Mouse (Mus musculus): ENCODE data around the gene Cul9. TPM values are rescaled to one million over a fixed set of nuclear protein-coding genes. Genes with fewer than 3 reads are reported as not detected.
A peak's percentile ranks its signal among the peaks of the same experiment; 100 is the strongest.

Cul9 gene
- polyA plus RNA-seq, 1 experiment: 14.9 TPM

GRCm38 (mm10) chr17:46543661-46544060, 2.5 kb downstream of the Cul9 start:
- 93% methylated on average over 12 of the region's 12 CpGs for WGBS
- TF ChIP-seq CTCF (IDR thresholded peaks at IDR 0.05; ENCODE audit: control insufficient read depth, insufficient read depth, low read length): no peak
- no peak for TF ChIP-seq POLR2A (IDR thresholded peaks at IDR 0.05; ENCODE audit: borderline replicate concordance, control insufficient read depth, low read depth, low read length)

GRCm38 (mm10) chr17:46525579-46526307, 20.4 kb downstream of the Cul9 start:
- Histone ChIP-seq H3K4me3 (replicated peaks; ENCODE audit: control insufficient read depth, low read depth, low read length) (no peak overlapping the region), H3K27ac (ENCODE audit: control insufficient read depth, insufficient read depth, low read depth, low read length, poor library complexity) (no peak overlapping the region), H3K4me1 (ENCODE audit: control insufficient read depth, insufficient read depth, low read length) (no peaks in the 10 kb centered on the region; the same call in 1 of the 2 replicates)
- TF ChIP-seq POLR2A (IDR thresholded peaks at IDR 0.05; ENCODE audit: borderline replicate concordance, control insufficient read depth, low read depth, low read length): no peak
- TF ChIP-seq CTCF (IDR thresholded peaks at IDR 0.05; ENCODE audit: control insufficient read depth, insufficient read depth, low read length): peak; percentile 95
- WGBS: 53% methylated on average over 12 of the region's 12 CpGs

More at GRCm38 (mm10) chr17:46543661-46544060, 2.5 kb downstream of the Cul9 start:
- Histone ChIP-seq H3K27ac (ENCODE audit: control insufficient read depth, insufficient read depth, low read depth, low read length, poor library complexity) (no peak overlapping the region), H3K4me3 (replicated peaks; ENCODE audit: control insufficient read depth, low read depth, low read length) (no peak overlapping the region), H3K4me1 (ENCODE audit: control insufficient read depth, insufficient read depth, low read length) (no peaks in the 10 kb centered on the region)

- Histone ChIP-seq H3K4me3 (replicated peaks; ENCODE audit: control insufficient read depth, low read depth, low read length) (no peak overlapping the region), H3K27ac (ENCODE audit: control insufficient read depth, insufficient read depth, low read depth, low read length, poor library complexity) (no peak overlapping the region), H3K4me1 (ENCODE audit: control insufficient read depth, insufficient read depth, low read length) (no peaks in the 10 kb centered on the region; the same call in 1 of the 2 replicates)
- no peak for TF ChIP-seq CTCF (IDR thresholded peaks at IDR 0.05; ENCODE audit: control insufficient read depth, insufficient read depth, low read length)
- TF ChIP-seq POLR2A (IDR thresholded peaks at IDR 0.05; ENCODE audit: borderline replicate concordance, control insufficient read depth, low read depth, low read length): no peak
- 89% methylated on average over 10 of the region's 10 CpGs for WGBS
Observed at GRCm38 (mm10) chr17:46525065-46525464, 21.1 kb downstream of the Cul9 start.

GRCm38 (mm10) chr17:46521963-46522668, 24.1 kb downstream of the Cul9 start:
- H3K4me1 ChIP-seq (ENCODE audit: control insufficient read depth, insufficient read depth, low read length): no peaks in the 10 kb centered on the region; the same call in 1 of the 2 replicates
- no peak overlapping the region for H3K27ac ChIP-seq (ENCODE audit: control insufficient read depth, insufficient read depth, low read depth, low read length, poor library complexity)
- no peak for TF ChIP-seq POLR2A (IDR thresholded peaks at IDR 0.05; ENCODE audit: borderline replicate concordance, control insufficient read depth, low read depth, low read length)
- no peak for TF ChIP-seq CTCF (IDR thresholded peaks at IDR 0.05; ENCODE audit: control insufficient read depth, insufficient read depth, low read length)
- WGBS: 77% methylated on average over 24 of the region's 24 CpGs
- no peak overlapping the region for H3K4me3 ChIP-seq (replicated peaks; ENCODE audit: control insufficient read depth, low read depth, low read length)

GRCm38 (mm10) chr17:46521174-46521573, 25.0 kb downstream of the Cul9 start:
- no peak overlapping the region for H3K27ac ChIP-seq (ENCODE audit: control insufficient read depth, insufficient read depth, low read depth, low read length, poor library complexity)
- H3K4me1 ChIP-seq (ENCODE audit: control insufficient read depth, insufficient read depth, low read length): no peaks in the 10 kb centered on the region; the same call in 1 of the 2 replicates
- no peak overlapping the region for H3K4me3 ChIP-seq (replicated peaks; ENCODE audit: control insufficient read depth, low read depth, low read length)
- WGBS: 80% methylated on average over 9 of the region's 9 CpGs
- TF ChIP-seq POLR2A (IDR thresholded peaks at IDR 0.05; ENCODE audit: borderline replicate concordance, control insufficient read depth, low read depth, low read length) (no peak), CTCF (IDR thresholded peaks at IDR 0.05; ENCODE audit: control insufficient read depth, insufficient read depth, low read length) (no peak)

- Histone ChIP-seq H3K4me1 (ENCODE audit: control insufficient read depth, insufficient read depth, low read length) (no peaks in the 10 kb centered on the region; the same call in 1 of the 2 replicates), H3K27ac (ENCODE audit: control insufficient read depth, insufficient read depth, low read depth, low read length, poor library complexity) (no peak overlapping the region; the same call in 1 of the 2 replicates), H3K4me3 (replicated peaks; ENCODE audit: control insufficient read depth, low read depth, low read length) (no peak overlapping the region)
- WGBS: 32% methylated on average over 25 of the region's 25 CpGs
- TF ChIP-seq CTCF (IDR thresholded peaks at IDR 0.05; ENCODE audit: control insufficient read depth, insufficient read depth, low read length) (no peak), POLR2A (IDR thresholded peaks at IDR 0.05; ENCODE audit: borderline replicate concordance, control insufficient read depth, low read depth, low read length) (no peak)
Observed at GRCm38 (mm10) chr17:46520385-46520979, 25.7 kb downstream of the Cul9 start.

GRCm38 (mm10) chr17:46519971-46520370, 26.2 kb downstream of the Cul9 start:
- H3K4me1 ChIP-seq (ENCODE audit: control insufficient read depth, insufficient read depth, low read length): no peaks in the 10 kb centered on the region; the same call in 1 of the 2 replicates
- H3K27ac ChIP-seq (ENCODE audit: control insufficient read depth, insufficient read depth, low read depth, low read length, poor library complexity): no peak overlapping the region
- WGBS: 77% methylated on average over 10 of the region's 10 CpGs
- H3K4me3 ChIP-seq (replicated peaks; ENCODE audit: control insufficient read depth, low read depth, low read length): no peak overlapping the region
- TF ChIP-seq POLR2A (IDR thresholded peaks at IDR 0.05; ENCODE audit: borderline replicate concordance, control insufficient read depth, low read depth, low read length) (no peak), CTCF (IDR thresholded peaks at IDR 0.05; ENCODE audit: control insufficient read depth, insufficient read depth, low read length) (no peak)

- no peak for TF ChIP-seq POLR2A (IDR thresholded peaks at IDR 0.05; ENCODE audit: borderline replicate concordance, control insufficient read depth, low read depth, low read length)
- no peak for TF ChIP-seq CTCF (IDR thresholded peaks at IDR 0.05; ENCODE audit: control insufficient read depth, insufficient read depth, low read length)
- 72% methylated on average over 2 of the region's 2 CpGs for WGBS
- Histone ChIP-seq H3K27ac (ENCODE audit: control insufficient read depth, insufficient read depth, low read depth, low read length, poor library complexity) (no peak overlapping the region), H3K4me1 (ENCODE audit: control insufficient read depth, insufficient read depth, low read length) (no peaks in the 10 kb centered on the region), H3K4me3 (replicated peaks; ENCODE audit: control insufficient read depth, low read depth, low read length) (no peak overlapping the region)
Observed at GRCm38 (mm10) chr17:46513329-46513728, 32.9 kb downstream of the Cul9 start.

All from bone marrow, adult 2 months (tissue).